Mouse (Mus musculus): ENCODE measurements around the gene 1700025G04Rik. TPM values are rescaled to one million over a fixed set of nuclear protein-coding genes. Genes with fewer than 3 reads are reported as not detected.

1700025G04Rik gene
- polyA plus RNA-seq, 1 experiment from 2014 or later = 2.3 TPM

DNA sequence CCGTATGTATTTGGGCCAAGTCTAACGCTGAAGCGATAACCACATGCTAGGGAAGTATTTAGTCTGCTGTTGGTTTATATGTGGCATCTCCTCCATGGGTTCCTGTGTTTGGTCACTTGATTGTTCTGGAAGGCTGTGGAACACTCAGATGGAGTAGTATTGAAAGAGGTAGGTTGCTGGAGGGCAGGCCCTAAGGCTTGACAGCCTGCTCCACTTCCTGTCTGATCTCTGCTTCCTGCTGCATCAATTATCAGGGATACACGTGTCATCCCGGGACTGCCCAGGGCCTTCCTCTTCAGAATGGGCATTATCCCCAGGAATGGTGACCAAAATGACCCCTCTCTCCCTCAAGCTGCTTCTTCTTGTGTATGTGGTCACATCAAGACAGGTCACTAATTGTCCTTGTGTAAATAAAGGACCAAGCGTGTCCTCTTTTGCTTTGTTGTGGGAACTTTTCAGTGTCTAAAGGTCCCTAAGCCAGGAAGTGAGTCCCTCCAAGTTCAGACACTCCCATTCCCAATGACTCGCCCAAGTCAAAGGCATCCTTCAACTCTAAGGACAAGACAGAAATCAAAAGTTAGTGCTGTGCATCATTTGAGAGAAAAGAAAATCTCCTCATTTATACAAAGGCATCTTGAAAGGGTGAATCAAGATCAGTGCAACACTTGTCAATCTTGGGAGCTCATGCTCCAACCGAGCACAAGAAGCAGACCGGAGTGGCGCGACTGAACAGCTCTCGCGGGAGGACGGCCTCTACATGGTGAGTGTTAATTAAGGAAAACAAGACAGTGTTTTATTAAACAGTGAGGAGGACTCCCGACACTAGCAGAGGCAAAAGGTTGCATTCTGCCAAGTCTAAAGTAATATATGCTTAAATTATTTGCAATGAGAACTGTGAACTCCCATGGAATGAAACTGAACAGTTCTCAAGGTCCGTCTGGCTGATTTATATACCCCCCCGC, 114.2 kb downstream of the 1700025G04Rik start:
- Histone ChIP-seq H3K36me3 (ENCODE audit: control insufficient read depth, insufficient read depth) (no peaks in the 10 kb centered on the region), H3K4me1 (ENCODE audit: control insufficient read depth, low read depth, low read length) (no peaks in the 10 kb centered on the region), H3K4me3 (ENCODE audit: low read depth, low read length) (no peak overlapping the region), H3K27ac (ENCODE audit: low read length) (no peak overlapping the region), H3K9ac (ENCODE audit: low read depth, low read length) (no peak overlapping the region), H3K27me3 (ENCODE audit: control insufficient read depth, insufficient read depth, low read depth, low read length) (no peaks in the 10 kb centered on the region), H3K4me2 (ENCODE audit: low read depth, low read length) (no peak overlapping the region), H3K9me3 (replicated peaks; ENCODE audit: control insufficient read depth, low read length) (no peaks in the 10 kb centered on the region)
- no peak for ATAC-seq (ENCODE audit: low read depth)
- WGBS (ENCODE audit: insufficient replicate concordance) = 68% methylated on average over 17 of the region's 17 CpGs

DNA sequence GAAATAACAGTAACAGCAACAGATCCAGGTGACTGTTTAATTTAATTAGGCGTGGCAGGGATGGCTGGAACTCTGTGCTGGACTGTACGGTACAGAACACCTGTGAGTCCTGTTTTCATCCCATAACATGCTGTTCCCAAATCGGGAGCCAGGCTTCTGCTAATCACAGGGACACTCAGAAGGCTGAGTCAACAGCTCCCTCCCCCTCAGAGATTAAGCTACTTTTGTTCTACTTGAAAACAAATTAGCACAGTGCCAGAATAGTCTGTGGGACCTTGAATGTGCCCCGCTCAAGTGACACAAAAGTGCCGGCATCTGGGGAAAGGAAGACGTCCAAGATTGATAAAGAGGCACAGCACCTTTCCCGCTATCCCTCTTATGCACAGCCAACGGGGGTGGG, 115.0 kb downstream of the 1700025G04Rik start:
- H3K27ac ChIP-seq (ENCODE audit: low read length) = no peak overlapping the region
- no peaks in the 10 kb centered on the region for H3K27me3 ChIP-seq (ENCODE audit: control insufficient read depth, insufficient read depth, low read depth, low read length)
- no peaks in the 10 kb centered on the region for H3K36me3 ChIP-seq (ENCODE audit: control insufficient read depth, insufficient read depth)
- 52% methylated on average over 8 of the region's 8 CpGs for WGBS (ENCODE audit: insufficient replicate concordance)
- no peak for ATAC-seq (ENCODE audit: low read depth)
- no peak overlapping the region for H3K4me2 ChIP-seq (ENCODE audit: low read depth, low read length)
- H3K4me1 ChIP-seq (ENCODE audit: control insufficient read depth, low read depth, low read length) = no peaks in the 10 kb centered on the region
- H3K4me3 ChIP-seq (ENCODE audit: low read depth, low read length) = no peak overlapping the region
- H3K9ac ChIP-seq (ENCODE audit: low read depth, low read length) = no peak overlapping the region
- no peaks in the 10 kb centered on the region for H3K9me3 ChIP-seq (replicated peaks; ENCODE audit: control insufficient read depth, low read length)

DNA sequence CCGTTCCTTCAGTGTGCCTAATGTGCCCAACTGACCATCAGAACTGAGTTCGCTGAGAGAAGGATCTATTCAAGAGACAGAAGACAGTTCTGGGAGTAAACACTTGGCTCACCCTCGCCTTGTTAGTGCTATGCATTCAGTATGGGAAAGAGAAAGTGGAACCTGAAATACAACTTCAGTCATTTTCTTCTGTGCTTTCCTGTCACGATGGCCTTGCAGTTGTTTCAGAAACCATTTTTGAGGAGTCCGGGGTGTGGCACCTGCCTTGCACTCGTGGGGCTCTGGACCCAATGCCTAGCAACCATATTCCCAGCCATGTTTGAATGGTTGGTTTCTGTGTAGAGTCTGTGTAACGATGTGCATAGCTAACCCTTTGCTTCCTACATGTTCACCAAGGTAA, 115.5 kb downstream of the 1700025G04Rik start:
- Histone ChIP-seq H3K36me3 (ENCODE audit: control insufficient read depth, insufficient read depth) (no peaks in the 10 kb centered on the region), H3K27ac (ENCODE audit: low read length) (no peak overlapping the region), H3K4me2 (ENCODE audit: low read depth, low read length) (no peak overlapping the region), H3K9me3 (replicated peaks; ENCODE audit: control insufficient read depth, low read length) (no peaks in the 10 kb centered on the region), H3K4me1 (ENCODE audit: control insufficient read depth, low read depth, low read length) (no peaks in the 10 kb centered on the region), H3K9ac (ENCODE audit: low read depth, low read length) (no peak overlapping the region), H3K27me3 (ENCODE audit: control insufficient read depth, insufficient read depth, low read depth, low read length) (no peaks in the 10 kb centered on the region), H3K4me3 (ENCODE audit: low read depth, low read length) (no peak overlapping the region)
- 64% methylated on average over 7 of the region's 7 CpGs for WGBS (ENCODE audit: insufficient replicate concordance)
- ATAC-seq (ENCODE audit: low read depth) = no peak

DNA sequence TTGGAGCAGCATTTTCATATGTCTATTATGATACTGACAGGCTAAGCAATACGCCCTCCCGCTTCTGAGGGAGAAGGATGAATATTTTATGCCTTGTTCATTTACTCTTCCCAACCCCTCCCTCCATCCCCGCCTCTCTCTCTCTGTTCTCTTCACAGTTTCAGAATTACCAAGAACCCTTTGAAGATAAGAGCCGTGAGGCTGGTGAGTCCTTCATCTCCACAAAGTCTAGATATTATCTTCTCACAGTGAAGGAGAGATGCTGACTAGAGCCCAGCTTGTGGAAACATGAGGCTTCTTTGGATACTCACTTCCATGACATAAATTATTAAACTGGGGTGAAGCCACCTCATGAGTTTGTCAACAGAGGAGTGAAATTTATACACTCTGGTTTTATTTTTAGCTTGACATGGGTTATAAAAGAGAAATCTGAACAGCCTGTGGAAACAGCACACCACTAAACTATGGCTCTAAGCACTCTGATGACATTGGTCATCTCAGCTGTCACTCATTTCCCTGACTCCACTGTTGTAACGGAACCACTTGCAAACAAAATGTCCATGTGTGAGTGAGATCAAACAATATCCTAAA, 116.7 kb downstream of the 1700025G04Rik start:
- no peaks in the 10 kb centered on the region for H3K9me3 ChIP-seq (replicated peaks; ENCODE audit: control insufficient read depth, low read length)
- WGBS (ENCODE audit: insufficient replicate concordance) = 71% methylated on average over 5 of the region's 5 CpGs
- H3K36me3 ChIP-seq (ENCODE audit: control insufficient read depth, insufficient read depth) = no peaks in the 10 kb centered on the region
- ATAC-seq (ENCODE audit: low read depth) = no peak
- no peak overlapping the region for H3K4me2 ChIP-seq (ENCODE audit: low read depth, low read length)
- no peaks in the 10 kb centered on the region for H3K4me1 ChIP-seq (ENCODE audit: control insufficient read depth, low read depth, low read length)
- H3K27ac ChIP-seq (ENCODE audit: low read length) = no peak overlapping the region
- H3K27me3 ChIP-seq (ENCODE audit: control insufficient read depth, insufficient read depth, low read depth, low read length) = no peaks in the 10 kb centered on the region
- no peak overlapping the region for H3K9ac ChIP-seq (ENCODE audit: low read depth, low read length)
- no peak overlapping the region for H3K4me3 ChIP-seq (ENCODE audit: low read depth, low read length)

DNA sequence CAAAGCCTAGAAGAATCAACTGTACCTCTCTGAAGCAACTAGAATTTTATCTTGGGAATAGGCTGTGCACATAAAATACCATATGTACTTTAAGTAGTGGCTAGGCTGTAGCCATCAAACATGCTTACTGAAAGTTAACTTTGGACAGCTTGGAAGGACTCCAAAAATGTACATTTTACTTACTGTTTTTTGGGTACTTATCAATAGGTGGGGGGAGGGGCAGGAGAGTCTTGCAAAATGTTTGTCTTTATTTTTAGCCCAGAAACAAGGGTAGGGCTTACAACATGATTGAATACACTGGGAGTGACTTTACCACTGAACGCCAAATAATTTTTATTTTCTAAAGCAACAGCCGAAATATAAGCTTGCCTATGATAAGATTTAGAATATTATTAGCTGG, 118.3 kb downstream of the 1700025G04Rik start:
- no peak overlapping the region for H3K4me3 ChIP-seq (ENCODE audit: low read depth, low read length)
- ATAC-seq (ENCODE audit: low read depth) = no peak
- 54% methylated on average over 2 of the region's 2 CpGs for WGBS (ENCODE audit: insufficient replicate concordance)

DNA sequence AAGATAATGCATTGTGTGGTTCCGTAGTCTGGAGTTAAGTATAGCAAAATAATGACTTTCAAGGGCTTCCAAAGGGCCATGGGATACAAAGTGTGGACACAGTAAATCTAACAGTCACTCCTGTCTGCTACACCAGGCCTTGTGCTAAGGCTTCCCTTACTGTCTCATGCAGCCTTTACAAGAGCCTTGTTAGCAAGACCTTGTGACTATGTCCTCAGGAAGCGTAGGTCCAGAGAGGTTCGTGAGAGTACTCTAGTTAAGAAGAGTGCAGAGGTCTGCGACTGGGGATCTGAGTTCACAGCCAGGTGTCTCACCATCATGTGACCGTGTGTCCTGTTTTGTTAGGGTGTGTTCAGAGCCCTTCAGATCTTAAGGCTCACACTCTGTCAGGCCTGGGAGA, 121.8 kb downstream of the 1700025G04Rik start:
- no peaks in the 10 kb centered on the region for H3K9me3 ChIP-seq (replicated peaks; ENCODE audit: control insufficient read depth, low read length)
- H3K27ac ChIP-seq (ENCODE audit: low read length) = no peak overlapping the region
- H3K9ac ChIP-seq (ENCODE audit: low read depth, low read length) = no peak overlapping the region
- H3K4me1 ChIP-seq (ENCODE audit: control insufficient read depth, low read depth, low read length) = no peaks in the 10 kb centered on the region
- no peaks in the 10 kb centered on the region for H3K36me3 ChIP-seq (ENCODE audit: control insufficient read depth, insufficient read depth)
- H3K4me2 ChIP-seq (ENCODE audit: low read depth, low read length) = no peak overlapping the region
- no peaks in the 10 kb centered on the region for H3K27me3 ChIP-seq (ENCODE audit: control insufficient read depth, insufficient read depth, low read depth, low read length)
- ATAC-seq (ENCODE audit: low read depth) = no peak
- no peak overlapping the region for H3K4me3 ChIP-seq (ENCODE audit: low read depth, low read length)
- WGBS (ENCODE audit: insufficient replicate concordance) = 70% methylated on average over 5 of the region's 5 CpGs

More for the DNA sequence above, 118.3 kb downstream of the 1700025G04Rik start:
- H3K4me1 ChIP-seq (ENCODE audit: control insufficient read depth, low read depth, low read length) = no peaks in the 10 kb centered on the region
- H3K27me3 ChIP-seq (ENCODE audit: control insufficient read depth, insufficient read depth, low read depth, low read length) = no peaks in the 10 kb centered on the region
- H3K9me3 ChIP-seq (replicated peaks; ENCODE audit: control insufficient read depth, low read length) = no peaks in the 10 kb centered on the region
- no peak overlapping the region for H3K9ac ChIP-seq (ENCODE audit: low read depth, low read length)
- H3K27ac ChIP-seq (ENCODE audit: low read length) = no peak overlapping the region
- no peaks in the 10 kb centered on the region for H3K36me3 ChIP-seq (ENCODE audit: control insufficient read depth, insufficient read depth)
- H3K4me2 ChIP-seq (ENCODE audit: low read depth, low read length) = no peak overlapping the region

DNA sequence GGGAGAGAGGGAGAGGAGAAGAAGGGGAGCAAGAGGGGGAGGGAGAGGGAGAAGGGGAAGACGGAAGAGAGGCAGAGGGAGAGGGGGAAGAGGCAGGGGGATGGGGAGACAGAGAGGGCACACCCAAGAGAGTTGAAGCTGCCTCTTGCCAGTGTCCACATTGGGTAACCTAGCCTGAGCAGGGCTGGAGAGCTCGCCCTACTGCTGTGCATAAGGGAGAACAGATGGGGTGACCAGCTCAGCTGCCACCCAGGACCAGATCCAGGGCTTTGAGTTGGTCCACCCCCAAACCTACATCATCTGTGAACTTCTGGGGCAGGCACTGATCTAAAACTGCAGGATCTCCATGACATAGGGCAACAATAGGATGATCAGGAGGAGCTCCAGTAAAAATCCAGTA, 125.1 kb downstream of the 1700025G04Rik start:
- Histone ChIP-seq H3K4me2 (ENCODE audit: low read depth, low read length) (no peak overlapping the region), H3K27me3 (ENCODE audit: control insufficient read depth, insufficient read depth, low read depth, low read length) (no peaks in the 10 kb centered on the region), H3K9ac (ENCODE audit: low read depth, low read length) (no peak overlapping the region), H3K27ac (ENCODE audit: low read length) (no peak overlapping the region), H3K9me3 (replicated peaks; ENCODE audit: control insufficient read depth, low read length) (no peaks in the 10 kb centered on the region), H3K4me3 (ENCODE audit: low read depth, low read length) (no peak overlapping the region), H3K36me3 (ENCODE audit: control insufficient read depth, insufficient read depth) (no peaks in the 10 kb centered on the region), H3K4me1 (ENCODE audit: control insufficient read depth, low read depth, low read length) (no peaks in the 10 kb centered on the region)
- ATAC-seq (ENCODE audit: low read depth) = no peak
- whole genome bisulfite sequencing (ENCODE audit: insufficient replicate concordance) = 56% methylated on average over 2 of the region's 2 CpGs

DNA sequence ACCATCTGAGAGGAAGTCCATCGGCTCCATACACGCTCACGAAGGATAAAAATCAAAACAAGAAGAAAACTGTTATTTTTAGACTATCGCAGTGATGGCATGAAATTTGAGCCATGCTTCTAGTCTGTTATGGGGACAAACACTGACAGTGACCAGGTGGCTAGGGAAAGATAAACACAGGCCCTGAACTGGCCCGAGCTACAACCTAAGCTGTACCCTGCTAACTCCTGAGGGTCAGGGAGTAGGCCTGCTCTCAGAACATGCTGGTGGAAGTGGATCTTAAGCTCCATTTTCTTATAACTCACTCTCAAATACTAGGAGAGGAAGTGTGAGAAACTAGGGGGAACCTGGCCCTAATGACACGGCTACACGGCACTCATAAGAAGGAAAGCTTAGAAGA, 126.7 kb downstream of the 1700025G04Rik start:
- 52% methylated on average over 7 of the region's 7 CpGs for WGBS (ENCODE audit: insufficient replicate concordance)
- Histone ChIP-seq H3K9me3 (replicated peaks; ENCODE audit: control insufficient read depth, low read length) (no peaks in the 10 kb centered on the region), H3K27me3 (ENCODE audit: control insufficient read depth, insufficient read depth, low read depth, low read length) (no peaks in the 10 kb centered on the region), H3K36me3 (ENCODE audit: control insufficient read depth, insufficient read depth) (no peaks in the 10 kb centered on the region), H3K9ac (ENCODE audit: low read depth, low read length) (no peak overlapping the region), H3K4me2 (ENCODE audit: low read depth, low read length) (no peak overlapping the region), H3K4me1 (ENCODE audit: control insufficient read depth, low read depth, low read length) (no peaks in the 10 kb centered on the region), H3K4me3 (ENCODE audit: low read depth, low read length) (no peak overlapping the region), H3K27ac (ENCODE audit: low read length) (no peak overlapping the region)
- ATAC-seq (ENCODE audit: low read depth) = no peak

DNA sequence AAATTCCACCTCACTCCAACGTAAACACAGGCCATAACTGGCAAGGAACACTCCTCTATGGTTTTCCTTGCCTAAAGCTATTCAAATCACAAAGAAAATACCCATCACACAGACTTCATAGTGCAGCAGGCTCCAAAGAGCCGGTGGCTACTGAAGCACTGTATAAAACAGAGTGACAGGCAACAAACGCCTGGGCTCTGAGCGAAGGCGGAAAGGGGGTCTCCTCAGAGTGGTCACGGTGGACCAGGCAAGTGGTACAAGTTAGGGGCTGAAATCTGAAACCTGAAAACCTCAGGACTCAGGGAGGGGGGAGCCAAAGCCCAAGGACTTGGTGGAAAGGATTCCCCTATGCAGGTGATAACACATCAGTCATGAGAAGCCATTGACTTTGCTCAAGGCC, 127.8 kb downstream of the 1700025G04Rik start:
- WGBS (ENCODE audit: insufficient replicate concordance) = 60% methylated on average over 6 of the region's 6 CpGs
- Histone ChIP-seq H3K4me2 (ENCODE audit: low read depth, low read length) (no peak overlapping the region), H3K9me3 (replicated peaks; ENCODE audit: control insufficient read depth, low read length) (no peaks in the 10 kb centered on the region), H3K36me3 (ENCODE audit: control insufficient read depth, insufficient read depth) (no peaks in the 10 kb centered on the region), H3K27ac (ENCODE audit: low read length) (no peak overlapping the region), H3K27me3 (ENCODE audit: control insufficient read depth, insufficient read depth, low read depth, low read length) (no peaks in the 10 kb centered on the region), H3K9ac (ENCODE audit: low read depth, low read length) (no peak overlapping the region), H3K4me1 (ENCODE audit: control insufficient read depth, low read depth, low read length) (no peaks in the 10 kb centered on the region), H3K4me3 (ENCODE audit: low read depth, low read length) (no peak overlapping the region)
- no peak for ATAC-seq (ENCODE audit: low read depth)

Data from liver, embryonic 16.5 days (tissue).